Mouse (Mus musculus): ENCODE measurements around the gene Vwa8. TPM values are rescaled to one million over a fixed set of nuclear protein-coding genes. Genes with fewer than 3 reads are reported as not detected.

The Vwa8 gene
- polyA plus RNA-seq, 1 experiment from 2014 or later, result 22.7 TPM

DNA sequence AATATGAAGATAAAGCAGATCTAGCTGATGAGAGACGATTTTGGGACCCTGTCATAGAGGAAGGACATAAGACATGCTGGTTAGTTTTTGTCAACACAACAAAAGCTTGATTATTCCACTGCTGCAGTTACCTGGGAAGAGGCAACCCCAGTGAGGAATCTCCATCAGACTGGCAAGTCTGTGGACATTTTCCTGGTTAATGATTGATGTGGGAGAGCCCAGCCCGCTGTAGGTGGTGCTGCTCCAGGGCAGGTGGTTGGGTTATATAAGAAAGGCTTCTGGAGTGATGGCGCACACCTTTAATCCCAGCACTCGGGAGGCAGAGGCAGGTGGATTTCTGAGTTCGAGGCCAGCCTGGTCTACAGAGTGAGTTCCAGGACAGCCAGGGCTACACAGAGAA lies 74.8 kb downstream of the Vwa8 start:
- Histone ChIP-seq H3K4me1 (replicated peaks) (no peaks in the 10 kb centered on the region), H3K4me3 (no peak overlapping the region), H3K27me3 (replicated peaks) (no peaks in the 10 kb centered on the region), H3K36me3 (peaks cover 9% of the 10 kb centered on the region; the same call in 1 of the 2 replicates), H3K4me2 (no peak overlapping the region), H3K9me3 (replicated peaks) (no peaks in the 10 kb centered on the region), H3K9ac (no peak overlapping the region), H3K27ac (ENCODE audit: poor library complexity, severe bottlenecking) (no peak overlapping the region)
- 81% methylated on average over 5 of the region's 5 CpGs for WGBS
- ATAC-seq (ENCODE audit: insufficient number of reproducible peaks, low FRiP score), result no peak

DNA sequence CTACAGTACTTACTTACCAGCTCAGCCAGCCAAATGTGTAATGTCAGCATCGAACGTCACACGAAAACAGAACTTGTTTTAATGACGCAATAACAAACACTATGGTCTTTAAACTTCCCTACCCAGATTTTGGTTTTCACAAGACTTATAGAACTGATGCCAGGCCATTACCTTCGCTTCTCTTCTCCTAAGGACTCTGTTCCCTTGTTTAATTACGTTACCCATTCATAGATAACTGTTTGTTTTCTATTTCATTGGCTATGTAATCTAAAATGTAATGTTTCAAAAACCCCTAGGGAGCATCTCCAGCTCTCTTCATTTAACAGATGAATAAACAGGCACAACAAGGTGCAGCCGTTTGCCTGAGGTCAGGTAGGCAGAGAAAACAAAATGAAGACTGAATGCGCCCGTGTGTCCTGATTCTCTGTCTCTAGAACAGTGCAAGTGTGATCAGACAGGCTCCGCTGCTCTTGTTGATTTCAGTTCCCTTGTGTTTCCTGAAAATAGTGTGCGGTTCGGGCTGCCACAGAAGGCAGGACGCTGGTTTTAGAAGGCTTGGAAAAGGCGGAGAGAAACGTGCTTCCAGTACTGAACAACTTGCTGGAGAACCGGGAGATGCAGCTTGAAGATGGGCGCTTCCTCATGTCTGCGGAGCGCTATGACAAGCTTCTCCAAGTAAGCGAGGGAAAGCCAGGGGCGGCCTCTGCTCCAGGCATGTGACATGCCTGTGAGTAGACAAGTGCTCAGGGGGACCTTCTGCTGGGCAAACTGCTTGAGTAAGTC lies 76.1 kb downstream of the Vwa8 start:
- WGBS, result 80% methylated on average over 21 of the region's 21 CpGs
- no peak overlapping the region for H3K27ac ChIP-seq (ENCODE audit: poor library complexity, severe bottlenecking)
- no peaks in the 10 kb centered on the region for H3K27me3 ChIP-seq (replicated peaks)
- H3K9me3 ChIP-seq (replicated peaks), result no peaks in the 10 kb centered on the region
- ATAC-seq (ENCODE audit: insufficient number of reproducible peaks, low FRiP score), result no peak
- no peak overlapping the region for H3K4me3 ChIP-seq
- no peak overlapping the region for H3K4me2 ChIP-seq
- H3K4me1 ChIP-seq (replicated peaks), result no peaks in the 10 kb centered on the region
- peaks cover 9% of the 10 kb centered on the region; the same call in 1 of the 2 replicates for H3K36me3 ChIP-seq
- no peak overlapping the region for H3K9ac ChIP-seq

DNA sequence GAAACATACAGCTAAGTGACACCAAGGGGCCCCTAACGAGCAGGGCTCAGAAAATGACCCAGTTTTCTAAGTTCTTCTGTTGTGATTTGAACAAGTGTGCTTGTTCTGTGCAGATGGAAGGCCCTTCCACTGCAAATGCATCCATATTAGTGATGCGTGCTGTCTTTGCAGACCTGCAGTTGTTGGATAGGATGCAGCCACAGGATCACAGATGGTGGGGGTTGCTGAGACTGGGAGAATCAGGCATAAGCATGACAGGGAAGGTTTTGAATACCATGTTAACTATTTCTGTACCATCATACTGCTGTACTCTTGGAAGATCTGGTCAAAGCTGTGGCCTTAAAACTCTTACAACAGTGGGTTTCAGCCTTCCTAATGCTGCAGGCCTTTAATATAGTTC lies 83.2 kb downstream of the Vwa8 start:
- no peak overlapping the region for H3K27ac ChIP-seq (ENCODE audit: poor library complexity, severe bottlenecking)
- 82% methylated on average over 2 of the region's 2 CpGs for WGBS
- H3K4me3 ChIP-seq, result no peak overlapping the region
- no peak for ATAC-seq (ENCODE audit: insufficient number of reproducible peaks, low FRiP score)
- H3K4me2 ChIP-seq, result no peak overlapping the region
- no peaks in the 10 kb centered on the region for H3K9me3 ChIP-seq (replicated peaks)
- no peak overlapping the region for H3K9ac ChIP-seq
- no peaks in the 10 kb centered on the region for H3K27me3 ChIP-seq (replicated peaks)
- peaks cover 18% of the 10 kb centered on the region for H3K36me3 ChIP-seq
- H3K4me1 ChIP-seq (replicated peaks), result no peaks in the 10 kb centered on the region

DNA sequence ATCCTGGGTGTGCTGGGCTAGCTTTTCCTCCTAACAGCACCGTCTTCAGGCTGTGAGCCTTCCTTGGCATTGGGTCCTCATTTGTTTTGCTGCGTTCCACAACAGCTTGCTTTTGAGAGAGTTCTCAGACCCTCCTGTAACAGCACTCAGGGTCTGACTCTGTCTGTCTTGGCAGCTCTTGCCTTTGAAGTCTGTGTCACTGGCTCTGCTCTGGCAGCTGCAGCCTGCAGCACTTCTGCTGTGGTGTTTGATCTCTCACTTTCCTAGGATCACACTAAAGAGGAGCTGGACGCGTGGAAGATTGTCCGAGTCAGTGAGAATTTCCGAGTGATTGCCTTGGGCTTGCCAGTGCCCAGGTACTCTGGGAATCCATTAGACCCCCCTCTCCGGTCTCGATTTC lies 84.5 kb downstream of the Vwa8 start:
- 57% methylated on average over 8 of the region's 8 CpGs for WGBS
- no peak for ATAC-seq (ENCODE audit: insufficient number of reproducible peaks, low FRiP score)
- Histone ChIP-seq H3K9ac (no peak overlapping the region), H3K4me1 (replicated peaks) (no peaks in the 10 kb centered on the region), H3K36me3 (peaks cover 24% of the 10 kb centered on the region), H3K9me3 (replicated peaks) (no peaks in the 10 kb centered on the region), H3K27me3 (replicated peaks) (no peaks in the 10 kb centered on the region), H3K4me3 (no peak overlapping the region), H3K27ac (ENCODE audit: poor library complexity, severe bottlenecking) (no peak overlapping the region), H3K4me2 (no peak overlapping the region)

DNA sequence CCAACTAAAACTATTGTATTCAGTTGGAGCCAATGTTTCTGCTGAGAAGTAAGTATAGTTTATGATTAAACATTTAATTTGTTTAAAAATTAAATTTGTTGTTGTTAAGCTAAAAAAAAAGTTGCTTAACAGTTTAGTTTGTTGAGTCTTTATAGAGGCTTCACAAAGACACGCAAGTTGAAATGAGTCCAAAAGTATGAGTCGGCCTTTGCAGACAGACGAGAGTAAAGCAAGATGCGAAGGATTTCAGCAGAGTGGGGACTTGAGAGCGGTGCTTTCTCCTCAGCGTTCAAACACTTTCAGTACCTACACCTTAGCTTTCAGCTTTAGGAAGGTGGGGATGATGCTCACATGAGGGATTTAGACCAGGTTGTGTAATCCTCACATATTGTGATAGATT lies 85.7 kb downstream of the Vwa8 start:
- H3K9me3 ChIP-seq (replicated peaks), result no peaks in the 10 kb centered on the region
- ATAC-seq (ENCODE audit: insufficient number of reproducible peaks, low FRiP score), result no peak
- H3K36me3 ChIP-seq, result peaks cover 24% of the 10 kb centered on the region
- H3K4me1 ChIP-seq (replicated peaks), result no peaks in the 10 kb centered on the region
- no peak overlapping the region for H3K27ac ChIP-seq (ENCODE audit: poor library complexity, severe bottlenecking)
- H3K9ac ChIP-seq, result no peak overlapping the region
- H3K4me3 ChIP-seq, result no peak overlapping the region
- no peak overlapping the region for H3K4me2 ChIP-seq
- 85% methylated on average over 6 of the region's 6 CpGs for WGBS
- no peaks in the 10 kb centered on the region for H3K27me3 ChIP-seq (replicated peaks)

DNA sequence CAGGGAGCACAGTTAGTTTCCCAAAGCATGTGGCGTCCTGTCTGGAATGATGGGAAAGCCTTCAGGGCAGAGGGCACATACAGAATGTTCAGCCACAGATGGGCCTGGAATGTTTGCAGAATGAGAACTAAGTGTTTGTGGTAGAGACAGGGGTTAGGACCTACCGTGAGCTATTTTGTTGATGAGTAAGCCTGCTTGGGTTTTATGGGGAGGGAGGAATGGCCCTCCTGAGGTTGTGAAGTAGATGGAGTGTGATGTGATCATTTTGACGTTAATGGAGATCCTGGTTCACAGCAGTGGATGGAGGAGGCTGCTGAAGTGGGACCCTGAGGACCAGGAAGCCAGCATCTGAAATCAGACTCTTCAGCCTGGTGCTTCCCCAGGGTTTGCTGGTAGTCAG lies 86.9 kb downstream of the Vwa8 start:
- no peaks in the 10 kb centered on the region for H3K27me3 ChIP-seq (replicated peaks)
- H3K4me3 ChIP-seq, result no peak overlapping the region
- H3K4me1 ChIP-seq (replicated peaks), result no peaks in the 10 kb centered on the region
- H3K9ac ChIP-seq, result no peak overlapping the region
- H3K27ac ChIP-seq (ENCODE audit: poor library complexity, severe bottlenecking), result no peak overlapping the region
- H3K9me3 ChIP-seq (replicated peaks), result no peaks in the 10 kb centered on the region
- H3K4me2 ChIP-seq, result no peak overlapping the region
- no peak for ATAC-seq (ENCODE audit: insufficient number of reproducible peaks, low FRiP score)
- 53% methylated on average over 3 of the region's 3 CpGs for WGBS
- peaks cover 31% of the 10 kb centered on the region for H3K36me3 ChIP-seq

DNA sequence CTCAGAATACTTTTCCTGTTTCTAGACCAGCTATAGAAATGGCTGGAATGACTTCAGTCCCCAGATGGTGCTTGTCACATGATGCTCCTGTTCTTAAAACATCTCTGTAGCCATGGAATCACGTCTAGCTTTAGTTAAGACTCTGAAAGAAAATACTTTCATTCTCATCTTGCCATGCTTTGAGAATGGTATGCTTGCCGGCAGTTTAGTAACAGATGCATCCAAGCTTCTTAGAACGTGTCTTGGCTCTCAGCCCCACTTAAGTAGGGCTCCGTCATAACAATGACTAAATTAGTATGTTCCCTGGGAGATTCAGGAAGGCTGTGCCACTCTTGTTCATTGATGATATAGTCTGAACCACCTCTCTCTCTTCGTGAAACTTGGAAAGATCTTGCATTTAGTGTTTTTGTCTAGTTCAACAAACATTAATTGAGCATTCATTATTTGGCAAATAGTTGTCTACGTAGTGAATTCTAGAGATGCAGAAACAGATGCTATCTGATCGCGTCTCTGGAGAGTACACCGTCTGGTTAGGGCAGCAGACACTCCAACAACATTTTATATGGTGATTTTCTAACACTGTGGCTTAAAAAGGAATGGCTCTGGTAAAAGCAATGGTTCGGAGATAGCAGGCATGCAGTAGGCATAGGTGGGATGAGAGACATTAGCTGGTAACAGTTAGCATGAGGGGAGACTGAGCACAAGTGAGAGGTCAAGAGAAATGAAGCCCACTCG lies 93.1 kb downstream of the Vwa8 start:
- H3K36me3 ChIP-seq, result peaks cover 17% of the 10 kb centered on the region
- 0 out of 2 replicates have a peak, but pooled peaks cover 4% of the 10 kb centered on the region for H3K4me1 ChIP-seq (replicated peaks)
- no peak overlapping the region for H3K4me3 ChIP-seq
- H3K27me3 ChIP-seq (replicated peaks), result no peaks in the 10 kb centered on the region
- H3K9ac ChIP-seq, result no peak overlapping the region
- no peak overlapping the region for H3K4me2 ChIP-seq
- no peak for ATAC-seq (ENCODE audit: insufficient number of reproducible peaks, low FRiP score)
- H3K9me3 ChIP-seq (replicated peaks), result no peaks in the 10 kb centered on the region
- 80% methylated on average over 11 of the region's 11 CpGs for WGBS
- no peak overlapping the region for H3K27ac ChIP-seq (ENCODE audit: poor library complexity, severe bottlenecking)

DNA sequence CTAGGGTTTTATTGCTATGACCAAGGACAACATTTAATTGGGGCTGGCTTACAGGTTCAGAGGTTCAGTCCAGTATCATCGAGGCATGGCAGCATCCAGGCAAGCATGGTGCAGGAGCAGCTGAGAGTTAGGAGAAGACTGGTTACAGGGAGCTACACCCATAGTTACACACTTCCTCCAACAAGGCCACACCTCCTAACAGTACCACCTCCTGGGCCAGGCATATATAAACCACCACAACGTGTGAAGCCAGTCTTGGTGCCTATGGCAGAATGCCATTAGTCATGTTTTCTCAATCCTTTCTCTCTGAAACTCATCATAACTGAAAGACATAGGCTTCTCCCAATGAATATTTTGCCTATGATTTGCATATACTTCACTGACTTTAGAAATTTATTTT lies 106.9 kb downstream of the Vwa8 start:
- Histone ChIP-seq H3K4me1 (replicated peaks) (no peaks in the 10 kb centered on the region), H3K27ac (ENCODE audit: poor library complexity, severe bottlenecking) (no peak overlapping the region), H3K27me3 (replicated peaks) (no peaks in the 10 kb centered on the region), H3K9me3 (replicated peaks) (no peaks in the 10 kb centered on the region), H3K4me3 (no peak overlapping the region), H3K9ac (no peak overlapping the region), H3K36me3 (peaks cover 18% of the 10 kb centered on the region), H3K4me2 (no peak overlapping the region)
- ATAC-seq (ENCODE audit: insufficient number of reproducible peaks, low FRiP score), result no peak
- 68% methylated on average over 2 of the region's 2 CpGs for WGBS

DNA sequence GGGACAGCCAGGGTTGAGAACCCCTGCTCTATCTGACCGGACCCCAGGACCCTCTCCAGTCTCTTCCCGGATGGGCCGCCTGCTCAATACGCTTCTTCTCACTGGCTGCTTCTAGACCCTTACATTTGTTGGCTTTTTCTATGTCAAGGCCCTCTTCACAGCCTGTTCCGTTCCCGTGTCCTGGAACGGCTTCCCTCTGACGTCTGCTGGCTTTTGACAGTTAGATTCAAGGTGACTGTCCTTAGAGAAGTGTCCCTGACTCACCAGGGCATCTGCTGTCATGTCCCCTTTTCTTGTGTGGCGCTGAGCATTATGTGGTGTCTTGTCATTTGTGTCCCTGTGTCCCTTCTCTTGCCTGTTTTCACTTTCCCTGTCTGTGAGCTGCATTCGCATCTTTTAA lies 121.8 kb downstream of the Vwa8 start:
- Histone ChIP-seq H3K9me3 (replicated peaks) (no peaks in the 10 kb centered on the region), H3K27ac (ENCODE audit: poor library complexity, severe bottlenecking) (no peak overlapping the region), H3K4me2 (no peak overlapping the region), H3K27me3 (replicated peaks) (no peaks in the 10 kb centered on the region), H3K36me3 (peaks cover 3% of the 10 kb centered on the region; the same call in 1 of the 2 replicates), H3K4me1 (replicated peaks) (no peaks in the 10 kb centered on the region), H3K4me3 (no peak overlapping the region), H3K9ac (no peak overlapping the region)
- no peak for ATAC-seq (ENCODE audit: insufficient number of reproducible peaks, low FRiP score)
- WGBS, result 88% methylated on average over 10 of the region's 10 CpGs

DNA sequence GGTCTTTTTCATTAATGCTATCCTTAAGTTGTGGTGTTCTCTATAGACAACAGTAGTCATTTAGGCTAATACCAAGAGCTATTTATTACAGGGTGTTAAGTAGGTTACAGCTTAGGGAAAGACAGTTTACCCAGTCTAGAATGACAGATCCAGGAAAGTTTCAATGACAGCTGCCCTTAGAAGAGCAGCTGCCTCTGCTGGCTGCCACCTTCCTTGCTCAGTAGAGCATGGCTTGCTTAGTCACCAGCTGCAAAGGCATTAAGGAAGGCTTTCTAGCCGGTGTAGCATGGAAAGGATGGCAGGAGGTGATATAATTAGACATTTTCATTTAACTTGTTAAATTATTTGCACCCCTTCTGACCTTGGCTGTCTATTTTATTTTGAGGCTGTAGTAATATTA lies 123.6 kb downstream of the Vwa8 start:
- Histone ChIP-seq H3K9me3 (replicated peaks) (no peaks in the 10 kb centered on the region), H3K27ac (ENCODE audit: poor library complexity, severe bottlenecking) (no peak overlapping the region), H3K36me3 (no peaks in the 10 kb centered on the region), H3K4me1 (replicated peaks) (no peaks in the 10 kb centered on the region), H3K27me3 (replicated peaks) (no peaks in the 10 kb centered on the region), H3K4me3 (no peak overlapping the region), H3K9ac (no peak overlapping the region), H3K4me2 (no peak overlapping the region)
- 79% methylated on average over 1 of the region's 1 CpGs for WGBS
- ATAC-seq (ENCODE audit: insufficient number of reproducible peaks, low FRiP score), result no peak

DNA sequence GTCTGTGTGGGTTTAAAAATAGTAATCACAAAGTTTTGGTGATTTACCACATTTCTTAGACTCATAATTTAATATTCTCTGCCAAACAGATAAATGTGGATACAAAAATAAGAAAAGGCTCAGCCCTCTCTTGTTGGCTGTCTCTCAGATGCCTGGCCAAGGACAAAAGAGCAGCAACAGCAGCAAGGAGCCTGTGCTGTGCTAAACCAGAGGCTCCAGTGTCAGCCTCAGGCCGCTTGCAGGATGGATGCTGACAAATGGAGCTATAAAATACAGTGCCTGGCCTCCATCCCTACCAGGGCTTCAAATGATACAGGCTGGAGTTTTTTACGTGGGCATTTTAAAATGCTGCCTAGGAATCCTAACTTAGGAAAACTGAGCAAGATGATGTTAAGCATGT lies 134.3 kb downstream of the Vwa8 start:
- 42% methylated on average over 2 of the region's 2 CpGs for WGBS

More for the DNA sequence above, 134.3 kb downstream of the Vwa8 start:
- Histone ChIP-seq H3K4me3 (no peak overlapping the region), H3K36me3 (no peaks in the 10 kb centered on the region), H3K9ac (no peak overlapping the region), H3K27me3 (replicated peaks) (no peaks in the 10 kb centered on the region), H3K4me2 (no peak overlapping the region), H3K4me1 (replicated peaks) (peaks cover 14% of the 10 kb centered on the region), H3K9me3 (replicated peaks) (no peaks in the 10 kb centered on the region), H3K27ac (ENCODE audit: poor library complexity, severe bottlenecking) (no peak overlapping the region)
- no peak for ATAC-seq (ENCODE audit: insufficient number of reproducible peaks, low FRiP score)

All from heart, embryonic 12.5 days (tissue).